Mouse (Mus musculus): ENCODE measurements at regions not wholly inside any gene's neighbourhood (a gene's known extent, or its start where the extent isn't known, plus 50 kb on each side); places are given as distances from the start of the nearest gene placed in this dataset.
"Not testable (repeated sequence)": the region's sequence is repeated elsewhere in the genome, so short reads cannot be mapped to it uniquely, and the experiment has no call there.

- intact Hi-C loops (cut with DNase I), result not testable (repeated sequence)
Observed at GRCm38 (mm10) chr13:3035291-3035690, 502.6 kb upstream of the Gdi2 start.

DNA sequence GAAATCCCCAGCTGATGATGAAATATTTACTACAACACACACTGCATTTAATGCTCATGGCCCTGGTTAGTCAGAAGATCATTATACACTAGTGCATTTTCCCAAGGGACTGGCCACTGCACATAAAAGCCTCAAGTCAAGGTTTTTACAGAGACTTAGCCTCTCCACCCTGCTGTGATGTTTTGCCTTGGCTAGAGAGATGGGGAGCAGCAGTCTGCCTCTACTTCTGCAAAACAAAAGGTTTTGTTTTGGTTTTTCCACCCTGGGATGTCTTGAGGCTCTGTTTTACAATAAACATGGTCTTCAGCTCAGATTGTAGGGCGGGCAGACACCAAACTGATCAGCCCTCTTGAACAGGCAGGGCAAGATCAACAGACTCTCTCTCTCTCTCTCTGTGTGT lies 500.9 kb upstream of the Gdi2 start:
- peak; percentile 9 to 12 for DNase-seq
- intact Hi-C loops (cut with DNase I), result not testable (repeated sequence)

More at GRCm38 (mm10) chr13:3035291-3035690, 502.6 kb upstream of the Gdi2 start:
- DNase-seq, result not testable (repeated sequence)

- DNase-seq; intact Hi-C loops (cut with DNase I): not testable (repeated sequence)
Observed at GRCm38 (mm10) chr13:3046381-3047105, 491.3 kb upstream of the Gdi2 start.

GRCm38 (mm10) chr13:3083480-3083879 lies 454.4 kb upstream of the Gdi2 start:
- peak in 1 of 2 experiments; percentile 4 for DNase-seq
- intact Hi-C loops (cut with DNase I), result not testable (repeated sequence)

- intact Hi-C loops (cut with DNase I), result not testable (repeated sequence)
Observed at GRCm38 (mm10) chr13:3089971-3090370, 447.9 kb upstream of the Gdi2 start.

DNA sequence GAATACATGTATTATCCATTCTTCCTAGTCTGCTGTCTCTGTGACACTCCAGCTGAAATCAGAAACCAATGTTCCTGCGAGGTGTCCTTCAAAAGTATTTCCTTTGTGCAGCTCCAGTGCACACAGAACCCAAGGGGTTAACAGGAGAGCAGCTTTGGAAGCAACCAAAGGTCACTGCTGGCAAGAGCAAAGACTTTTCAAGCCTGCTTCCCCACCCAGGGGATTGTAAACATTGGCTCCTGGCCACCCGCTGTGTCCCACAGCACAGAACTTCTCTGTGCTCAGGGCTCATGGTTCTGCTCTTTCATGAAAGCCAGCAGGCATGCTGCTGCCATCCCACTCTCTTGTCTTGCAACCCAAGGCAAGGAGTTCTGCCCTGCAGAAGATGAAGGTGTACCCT lies 431.3 kb upstream of the Gdi2 start:
- intact Hi-C loops (cut with DNase I); DNase-seq: not testable (repeated sequence)

More at GRCm38 (mm10) chr13:3089971-3090370, 447.9 kb upstream of the Gdi2 start:
- DNase-seq, result not testable (repeated sequence)

DNA sequence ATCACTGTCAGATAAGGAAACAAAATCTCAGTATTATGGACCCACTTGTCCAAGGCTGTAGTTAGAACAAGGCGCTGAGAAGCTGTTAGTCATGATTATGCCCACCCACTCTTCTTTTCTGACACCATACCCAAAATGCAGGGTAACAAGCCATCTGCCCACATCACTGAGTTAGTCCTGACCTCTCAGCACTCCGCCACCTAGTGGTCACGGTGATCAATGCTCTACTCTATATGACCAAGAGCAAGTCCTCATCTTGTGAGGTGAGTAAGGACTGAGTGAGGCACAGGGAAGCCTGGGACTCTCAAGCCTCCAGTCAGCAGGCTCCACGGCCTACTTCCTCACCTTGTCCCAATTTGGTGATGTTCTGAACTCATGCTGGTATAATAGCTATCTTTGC lies 409.7 kb upstream of the Gdi2 start:
- intact Hi-C loops (cut with DNase I); DNase-seq: not testable (repeated sequence)

DNA sequence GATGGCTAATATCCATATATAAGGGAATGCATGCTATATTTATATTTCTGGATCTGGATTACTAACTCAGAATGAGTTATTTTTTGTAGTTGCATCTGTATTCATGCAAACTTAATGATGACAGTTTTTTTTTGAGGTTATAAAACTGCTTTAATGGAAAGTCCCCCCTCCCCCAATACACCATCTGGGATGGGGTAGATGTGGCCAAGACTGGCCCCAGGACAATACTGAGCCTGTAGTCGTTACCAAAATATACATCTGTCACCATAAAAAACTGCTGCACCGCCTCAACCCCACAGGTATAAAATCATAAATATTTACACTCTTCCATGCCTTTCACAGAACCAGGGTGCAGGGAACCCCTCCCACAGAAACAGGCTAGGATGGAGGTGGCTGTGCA lies 400.6 kb upstream of the Gdi2 start:
- DNase-seq; intact Hi-C loops (cut with DNase I): not testable (repeated sequence)

- no peak for DNase-seq
- intact Hi-C loops (cut with DNase I), result no loop called here
Observed at GRCm38 (mm10) chr13:3138698-3139097, 399.2 kb upstream of the Gdi2 start.

- intact Hi-C loops (cut with DNase I); DNase-seq: not testable (repeated sequence)
Observed at GRCm38 (mm10) chr13:3145513-3145912, 392.4 kb upstream of the Gdi2 start.

Data from heart, postnatal 36 days (tissue).